Mouse (Mus musculus) liver (tissue): ENCODE data around the gene Gm29666.
A peak's percentile ranks its signal among the peaks of the same experiment; 100 is the strongest.

ENCODE experiments used
- DNase-seq: peaks from one replicate; pipeline ENCODE4 v3.0.0-alpha.2; 2020; ENCODE audit warnings: mixed read lengths

The Gm29666 gene

GRCm38 (mm10) chr15:84919938-84920337, at the start of gene Gm29666:
Gene Gm29666 (minus strand): TSS chr15:84920038.
- no peak for DNase-seq

GRCm38 (mm10) chr15:84968534-84968933, 48.7 kb upstream of the Gm29666 start:
- DNase-seq = no peak

- DNase-seq = peak; percentile 63
These were observed 45.9 kb upstream of the Gm29666 start for GRCm38 (mm10) chr15:84965575-84966360.

GRCm38 (mm10) chr15:84964771-84965170, 44.9 kb upstream of the Gm29666 start:
- DNase-seq = no peak

- no peak for DNase-seq
These were observed 42.7 kb upstream of the Gm29666 start for GRCm38 (mm10) chr15:84962518-84962917.

GRCm38 (mm10) chr15:84960692-84961091, 40.9 kb upstream of the Gm29666 start:
- DNase-seq = no peak

GRCm38 (mm10) chr15:84959891-84960290, 40.1 kb upstream of the Gm29666 start:
- DNase-seq = no peak

GRCm38 (mm10) chr15:84958331-84958730, 38.5 kb upstream of the Gm29666 start:
- DNase-seq = no peak

- no peak for DNase-seq
These were observed 38.0 kb upstream of the Gm29666 start for GRCm38 (mm10) chr15:84957851-84958250.

GRCm38 (mm10) chr15:84953259-84953658, 33.4 kb upstream of the Gm29666 start:
- DNase-seq = no peak

- DNase-seq = no peak
These were observed 30.2 kb upstream of the Gm29666 start for GRCm38 (mm10) chr15:84950053-84950452.

- DNase-seq = no peak
These were observed 29.2 kb upstream of the Gm29666 start for GRCm38 (mm10) chr15:84948990-84949389.

GRCm38 (mm10) chr15:84944319-84944718, 24.5 kb upstream of the Gm29666 start:
- DNase-seq = no peak

- no peak for DNase-seq
These were observed 22.9 kb upstream of the Gm29666 start for GRCm38 (mm10) chr15:84942647-84943285.

GRCm38 (mm10) chr15:84940102-84940501, 20.3 kb upstream of the Gm29666 start:
- peak; percentile 25 for DNase-seq

GRCm38 (mm10) chr15:84934901-84935300, 15.1 kb upstream of the Gm29666 start:
- DNase-seq = no peak

- DNase-seq = no peak
These were observed 12.5 kb upstream of the Gm29666 start for GRCm38 (mm10) chr15:84932351-84932750.

- peak; percentile 26 for DNase-seq
These were observed 5.7 kb upstream of the Gm29666 start for GRCm38 (mm10) chr15:84925495-84926018.

GRCm38 (mm10) chr15:84924781-84925315, 5.0 kb upstream of the Gm29666 start:
- DNase-seq = peak; percentile 18

- peak; percentile 85 for DNase-seq
These were observed 3.8 kb upstream of the Gm29666 start for GRCm38 (mm10) chr15:84923508-84924181.

- DNase-seq = peak; percentile 100
These were observed 3.2 kb upstream of the Gm29666 start, which contains the start of gene Nup50 for GRCm38 (mm10) chr15:84922884-84923507. Gene Nup50 (plus strand): TSS chr15:84923411.

- no peak for DNase-seq
These were observed 6.6 kb downstream of the Gm29666 start for GRCm38 (mm10) chr15:84913201-84913600.
